Mouse (Mus musculus): Measurements from ENCODE around the gene Cyp2j8.
A peak's percentile ranks its signal among the peaks of the same experiment; 100 is the strongest.
"Not testable (repeated sequence)": the region's sequence is repeated elsewhere in the genome, so short reads cannot be mapped to it uniquely, and the experiment has no call there.

Gene Cyp2j8

GRCm38 (mm10) chr4:96507286-96507685, at the start of gene Cyp2j8:
Gene Cyp2j8 (minus strand): TSS chr4:96507386.
- no peak for DNase-seq

GRCm38 (mm10) chr4:96553133-96553819, 46.1 kb upstream of the Cyp2j8 start, which contains the start of gene Cyp2j6:
Gene Cyp2j6 (minus strand): TSS chr4:96553661.
- peak; percentile 24 to 47 for DNase-seq

- DNase-seq = no peak
Measured at GRCm38 (mm10) chr4:96551619-96552018, 44.4 kb upstream of the Cyp2j8 start.

GRCm38 (mm10) chr4:96545976-96546375, 38.8 kb upstream of the Cyp2j8 start:
- DNase-seq = no peak

GRCm38 (mm10) chr4:96525772-96526171, 18.6 kb upstream of the Cyp2j8 start:
- peak in 1 of 2 experiments; percentile 14 for DNase-seq

- DNase-seq = no peak
Measured at GRCm38 (mm10) chr4:96522256-96522655, 15.1 kb upstream of the Cyp2j8 start.

GRCm38 (mm10) chr4:96510083-96510482, 2.9 kb upstream of the Cyp2j8 start:
- no peak for DNase-seq

GRCm38 (mm10) chr4:96463311-96464060, 43.7 kb downstream of the Cyp2j8 start:
- DNase-seq = not testable (repeated sequence)
